Mouse (Mus musculus): Measurements from ENCODE around the gene Corin. TPM values are rescaled to one million over a fixed set of nuclear protein-coding genes. Genes with fewer than 3 reads are reported as not detected.

Corin gene
- polyA plus RNA-seq, 1 experiment from 2014 or later = 16.2 TPM

DNA sequence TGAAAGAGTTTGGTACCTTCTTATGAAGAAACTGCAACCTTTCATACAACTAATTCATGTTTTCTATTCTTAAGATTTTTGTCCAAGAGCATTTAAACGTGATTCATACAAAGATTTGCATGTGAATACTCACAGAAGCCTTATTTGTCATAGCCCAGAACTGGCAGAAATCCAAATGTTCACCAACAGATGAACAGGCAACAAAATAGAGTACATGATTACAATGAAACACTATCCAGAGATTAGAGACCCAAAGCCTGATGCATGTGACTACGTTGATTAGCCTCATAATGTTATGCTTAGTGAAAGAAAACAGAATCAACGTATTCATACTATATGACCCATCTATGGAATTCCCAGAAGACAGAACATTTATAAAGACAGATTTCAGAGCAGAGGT is 140.4 kb downstream of the Corin start:
- Histone ChIP-seq H3K4me3 (no peak overlapping the region), H3K4me2 (replicated peaks) (no peak overlapping the region), H3K27ac (no peak overlapping the region), H3K27me3 (no peaks in the 10 kb centered on the region), H3K4me1 (no peaks in the 10 kb centered on the region), H3K9me3 (replicated peaks) (no peaks in the 10 kb centered on the region), H3K36me3 (no peaks in the 10 kb centered on the region), H3K9ac (no peak overlapping the region)
- ATAC-seq (ENCODE audit: low FRiP score) = no peak
- 67% methylated on average over 3 of the region's 3 CpGs for WGBS

- Histone ChIP-seq H3K9me3 (replicated peaks) (no peaks in the 10 kb centered on the region), H3K27ac (no peak overlapping the region), H3K4me1 (no peaks in the 10 kb centered on the region), H3K36me3 (no peaks in the 10 kb centered on the region), H3K4me2 (replicated peaks) (no peak overlapping the region), H3K27me3 (no peaks in the 10 kb centered on the region), H3K9ac (no peak overlapping the region), H3K4me3 (no peak overlapping the region)
- 73% methylated on average over 4 of the region's 4 CpGs for WGBS
- ATAC-seq (ENCODE audit: low FRiP score) = no peak
These were observed 150.5 kb downstream of the Corin start for GRCm38 (mm10) chr5:72353746-72354145.

DNA sequence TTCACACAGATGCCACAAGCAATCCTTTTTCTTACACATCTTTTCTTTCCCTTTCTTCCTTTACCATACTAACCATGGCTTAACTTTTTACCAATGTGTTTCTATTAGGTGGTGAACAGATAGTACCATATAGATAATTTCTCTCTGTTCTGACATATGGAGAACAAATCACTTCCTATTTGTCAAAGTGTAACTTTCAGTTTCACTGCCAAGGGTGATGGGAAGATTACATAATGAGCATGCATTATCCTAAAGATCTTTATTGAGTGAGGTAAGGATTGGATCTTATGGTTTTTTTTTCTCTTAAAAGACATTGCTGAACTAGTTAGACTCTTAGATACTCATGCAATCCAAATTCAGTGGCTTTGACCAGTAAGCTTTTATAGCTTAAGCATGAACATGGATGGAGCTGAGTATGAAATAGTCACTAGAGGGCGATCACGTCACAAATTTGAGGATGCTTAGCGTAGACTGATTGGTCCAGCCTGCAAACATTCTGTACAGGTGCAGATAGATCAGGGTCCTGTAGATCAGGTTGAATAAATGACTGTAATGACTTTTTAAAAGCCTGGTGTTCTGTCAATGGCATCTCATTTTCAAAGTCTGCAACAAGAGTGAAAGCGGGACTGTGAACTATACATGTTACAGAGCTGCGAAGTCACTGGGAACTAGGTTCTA is 154.1 kb downstream of the Corin start:
- peak; percentile 91 for ATAC-seq (ENCODE audit: low FRiP score)
- Histone ChIP-seq H3K36me3 (no peaks in the 10 kb centered on the region), H3K27me3 (no peaks in the 10 kb centered on the region), H3K4me1 (no peaks in the 10 kb centered on the region), H3K27ac (no peak overlapping the region), H3K4me2 (replicated peaks) (no peak overlapping the region), H3K4me3 (no peak overlapping the region), H3K9ac (no peak overlapping the region), H3K9me3 (replicated peaks) (no peaks in the 10 kb centered on the region)
- WGBS = 36% methylated on average over 5 of the region's 5 CpGs

DNA sequence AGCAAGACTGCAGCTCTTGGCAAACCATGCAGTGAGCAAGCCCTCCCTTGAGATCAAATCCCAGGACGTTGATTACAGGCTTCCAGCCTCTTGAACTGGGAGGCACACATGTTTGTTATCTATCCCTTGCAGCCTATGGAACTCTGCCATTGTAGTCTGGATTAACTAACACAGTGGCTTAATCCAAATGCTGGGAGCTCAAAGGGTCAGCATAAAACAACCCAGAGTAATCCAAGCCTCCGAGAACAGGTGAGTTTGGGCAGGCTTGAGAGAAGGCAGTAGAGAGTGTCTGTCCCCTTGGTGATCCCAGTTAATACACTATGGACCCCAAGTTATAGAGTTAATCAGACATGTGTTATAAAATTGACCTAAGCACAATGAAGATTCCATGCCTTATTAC is 155.7 kb downstream of the Corin start:
- Histone ChIP-seq H3K4me1 (no peaks in the 10 kb centered on the region), H3K4me2 (replicated peaks) (no peak overlapping the region)
- WGBS = 64% methylated on average over 2 of the region's 2 CpGs

DNA sequence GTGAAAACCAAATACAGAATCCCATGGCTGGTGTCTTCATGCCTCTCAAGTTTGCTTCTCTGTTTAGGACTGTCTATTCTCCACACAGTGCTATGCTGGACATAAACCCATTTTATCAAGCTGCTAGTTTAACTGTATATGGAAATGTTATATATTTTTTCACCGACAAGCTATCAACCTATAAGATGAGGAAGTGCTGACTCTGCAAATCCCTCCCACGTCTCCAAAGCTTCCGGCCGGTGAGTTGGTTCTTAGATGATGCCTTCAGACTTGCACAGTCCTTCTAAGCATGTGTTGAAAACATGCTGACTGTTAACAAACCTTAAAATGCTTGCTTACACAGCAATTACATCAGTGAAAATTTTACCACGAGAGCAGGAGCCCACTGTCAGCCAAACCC is 168.4 kb downstream of the Corin start:
- no peak for ATAC-seq (ENCODE audit: low FRiP score)
- Histone ChIP-seq H3K9me3 (replicated peaks) (no peaks in the 10 kb centered on the region), H3K27ac (no peak overlapping the region), H3K4me2 (replicated peaks) (no peak overlapping the region), H3K9ac (no peak overlapping the region), H3K4me1 (no peaks in the 10 kb centered on the region; the same call in 1 of the 2 replicates), H3K27me3 (no peaks in the 10 kb centered on the region), H3K36me3 (no peaks in the 10 kb centered on the region), H3K4me3 (no peak overlapping the region)
- 79% methylated on average over 5 of the region's 5 CpGs for WGBS

More for the DNA sequence above, 155.7 kb downstream of the Corin start:
- H3K9ac ChIP-seq = no peak overlapping the region
- H3K36me3 ChIP-seq = no peaks in the 10 kb centered on the region
- ATAC-seq (ENCODE audit: low FRiP score) = no peak
- no peak overlapping the region for H3K4me3 ChIP-seq
- H3K27ac ChIP-seq = no peak overlapping the region
- H3K27me3 ChIP-seq = no peaks in the 10 kb centered on the region
- H3K9me3 ChIP-seq (replicated peaks) = no peaks in the 10 kb centered on the region

GRCm38 (mm10) chr5:72332901-72333300 is 171.4 kb downstream of the Corin start:
- no peak for ATAC-seq (ENCODE audit: low FRiP score)
- H3K4me2 ChIP-seq (replicated peaks) = no peak overlapping the region
- no peaks in the 10 kb centered on the region for H3K9me3 ChIP-seq (replicated peaks)
- 92% methylated on average over 10 of the region's 10 CpGs for WGBS
- no peaks in the 10 kb centered on the region for H3K36me3 ChIP-seq
- no peak overlapping the region for H3K9ac ChIP-seq
- H3K27me3 ChIP-seq = no peaks in the 10 kb centered on the region
- no peak overlapping the region for H3K27ac ChIP-seq
- no peak overlapping the region for H3K4me3 ChIP-seq
- peaks cover 9% of the 10 kb centered on the region for H3K4me1 ChIP-seq

GRCm38 (mm10) chr5:72331217-72331616 is 173.1 kb downstream of the Corin start:
- Histone ChIP-seq H3K27ac (no peak overlapping the region), H3K4me1 (peaks cover 9% of the 10 kb centered on the region), H3K9ac (no peak overlapping the region), H3K4me2 (replicated peaks) (no peak overlapping the region), H3K36me3 (no peaks in the 10 kb centered on the region), H3K27me3 (no peaks in the 10 kb centered on the region), H3K4me3 (no peak overlapping the region), H3K9me3 (replicated peaks) (no peaks in the 10 kb centered on the region)
- ATAC-seq (ENCODE audit: low FRiP score) = no peak
- WGBS = 48% methylated on average over 2 of the region's 2 CpGs

DNA sequence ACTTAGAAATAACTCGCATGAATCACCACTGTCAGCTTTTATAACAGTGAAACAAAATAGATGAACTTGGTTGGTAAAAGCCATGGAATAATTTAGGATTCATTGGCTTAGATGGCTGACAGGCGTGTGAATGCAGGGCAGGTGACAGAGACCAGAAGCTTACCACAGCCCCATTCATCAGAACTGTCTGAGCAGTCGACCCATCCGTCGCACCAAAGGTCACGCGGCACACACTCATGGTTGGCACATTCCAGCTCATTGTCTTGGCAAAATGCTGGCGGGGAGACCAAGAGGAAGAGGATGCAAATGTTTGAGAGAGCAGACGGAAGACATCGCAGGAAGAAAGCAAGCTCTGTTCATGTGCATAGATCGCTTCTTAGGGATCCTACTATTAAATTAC is 173.6 kb downstream of the Corin start:
- Histone ChIP-seq H3K4me1 (peaks cover 9% of the 10 kb centered on the region), H3K4me3 (no peak overlapping the region), H3K27me3 (no peaks in the 10 kb centered on the region), H3K4me2 (replicated peaks) (no peak overlapping the region), H3K27ac (no peak overlapping the region), H3K9me3 (replicated peaks) (no peaks in the 10 kb centered on the region), H3K36me3 (no peaks in the 10 kb centered on the region), H3K9ac (no peak overlapping the region)
- 48% methylated on average over 11 of the region's 11 CpGs for WGBS
- ATAC-seq (ENCODE audit: low FRiP score) = no peak

GRCm38 (mm10) chr5:72329453-72329852 is 174.8 kb downstream of the Corin start:
- Histone ChIP-seq H3K27me3 (no peaks in the 10 kb centered on the region), H3K4me2 (replicated peaks) (no peak overlapping the region), H3K9ac (no peak overlapping the region), H3K4me1 (peaks cover 9% of the 10 kb centered on the region), H3K36me3 (no peaks in the 10 kb centered on the region), H3K27ac (no peak overlapping the region), H3K9me3 (replicated peaks) (no peaks in the 10 kb centered on the region), H3K4me3 (no peak overlapping the region)
- no peak for ATAC-seq (ENCODE audit: low FRiP score)
- 47% methylated on average over 8 of the region's 8 CpGs for WGBS

GRCm38 (mm10) chr5:72315282-72315681 is 189.0 kb downstream of the Corin start:
- no peak overlapping the region for H3K9ac ChIP-seq
- WGBS = 86% methylated on average over 4 of the region's 4 CpGs
- H3K27me3 ChIP-seq = no peaks in the 10 kb centered on the region
- no peaks in the 10 kb centered on the region for H3K9me3 ChIP-seq (replicated peaks)
- ATAC-seq (ENCODE audit: low FRiP score) = no peak
- no peak overlapping the region for H3K27ac ChIP-seq
- H3K4me1 ChIP-seq = no peaks in the 10 kb centered on the region
- H3K4me2 ChIP-seq (replicated peaks) = no peak overlapping the region
- no peak overlapping the region for H3K4me3 ChIP-seq
- H3K36me3 ChIP-seq = no peaks in the 10 kb centered on the region

DNA sequence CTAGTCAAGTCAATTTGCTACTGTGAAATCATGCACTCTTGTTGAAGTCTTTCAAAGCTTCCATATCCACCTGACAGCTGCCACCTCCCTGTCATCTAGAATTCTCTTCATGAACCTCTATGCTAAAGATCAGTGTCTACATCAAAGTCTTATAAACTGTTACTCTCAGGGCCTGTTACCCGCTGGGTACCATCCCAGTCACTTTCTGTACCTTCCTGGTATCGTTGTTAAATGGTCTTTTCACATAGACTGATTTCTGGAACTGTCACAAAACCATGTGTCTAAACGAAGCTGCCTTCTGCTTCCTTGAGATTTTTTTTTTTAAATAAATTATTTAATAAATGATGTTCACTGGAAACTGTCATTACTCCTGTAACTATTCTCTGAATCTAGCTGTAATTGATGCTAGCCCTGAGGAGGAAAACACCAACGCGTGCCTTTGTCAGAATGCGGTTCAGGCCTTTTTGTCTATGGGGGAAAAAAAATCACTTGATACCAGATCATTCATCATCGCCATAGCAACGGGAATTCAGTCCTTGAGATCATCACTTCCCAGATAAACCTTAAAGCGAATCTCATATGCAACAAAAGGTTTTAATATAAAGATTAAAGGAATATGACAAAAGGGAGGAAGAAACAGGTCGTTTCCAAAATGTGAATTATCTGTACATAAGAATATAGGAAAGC is 205.7 kb downstream of the Corin start:
- Histone ChIP-seq H3K36me3 (0 out of 2 replicates have a peak, but pooled peaks cover 2% of the 10 kb centered on the region), H3K27ac (no peak overlapping the region), H3K4me1 (no peaks in the 10 kb centered on the region), H3K27me3 (no peaks in the 10 kb centered on the region), H3K4me3 (no peak overlapping the region), H3K9me3 (replicated peaks) (no peaks in the 10 kb centered on the region), H3K9ac (no peak overlapping the region), H3K4me2 (replicated peaks) (no peak overlapping the region)
- 69% methylated on average over 10 of the region's 10 CpGs for WGBS
- no peak for ATAC-seq (ENCODE audit: low FRiP score)

DNA sequence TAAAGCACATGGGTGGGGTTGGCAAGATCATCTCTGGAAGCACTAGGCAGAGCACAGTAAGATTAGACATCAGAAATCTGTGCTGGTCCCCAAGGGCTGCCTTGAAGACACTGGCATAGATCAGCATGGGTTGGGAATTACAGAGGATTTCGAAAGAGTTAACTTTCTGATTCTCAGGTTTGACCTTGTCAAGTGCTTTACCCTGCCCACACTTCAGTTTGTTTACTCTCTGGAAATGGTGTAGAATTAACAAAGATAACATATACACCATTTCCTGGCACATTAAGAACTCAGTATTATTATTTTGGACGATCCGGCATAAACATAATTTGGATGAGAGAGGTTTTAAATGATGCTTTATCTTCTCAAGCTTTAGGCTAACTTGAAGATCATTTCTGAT is 219.2 kb downstream of the Corin start:
- H3K9ac ChIP-seq = no peak overlapping the region
- 94% methylated on average over 3 of the region's 3 CpGs for WGBS
- H3K4me2 ChIP-seq (replicated peaks) = no peak overlapping the region
- no peaks in the 10 kb centered on the region for H3K4me1 ChIP-seq
- H3K4me3 ChIP-seq = no peak overlapping the region
- ATAC-seq (ENCODE audit: low FRiP score) = no peak
- H3K36me3 ChIP-seq = peaks cover 8% of the 10 kb centered on the region
- no peaks in the 10 kb centered on the region for H3K27me3 ChIP-seq
- H3K27ac ChIP-seq = no peak overlapping the region
- H3K9me3 ChIP-seq (replicated peaks) = no peaks in the 10 kb centered on the region

GRCm38 (mm10) chr5:72282907-72283306 is 221.4 kb downstream of the Corin start:
- WGBS = 51% methylated on average over 2 of the region's 2 CpGs
- Histone ChIP-seq H3K27me3 (no peaks in the 10 kb centered on the region), H3K36me3 (0 out of 2 replicates have a peak, but pooled peaks cover 5% of the 10 kb centered on the region), H3K4me3 (no peak overlapping the region), H3K9me3 (replicated peaks) (no peaks in the 10 kb centered on the region), H3K27ac (no peak overlapping the region), H3K9ac (no peak overlapping the region), H3K4me1 (no peaks in the 10 kb centered on the region), H3K4me2 (replicated peaks) (no peak overlapping the region)
- ATAC-seq (ENCODE audit: low FRiP score) = no peak

Data from hindbrain, embryonic 12.5 days (tissue).